Mouse (Mus musculus): ENCODE results near the gene Celf6. TPM values are rescaled to one million over a fixed set of nuclear protein-coding genes. Genes with fewer than 3 reads are reported as not detected.

The Celf6 gene
- total and polyA plus RNA-seq, 2 experiments from 2014 or later, result 40.9 to 82.3 TPM

DNA sequence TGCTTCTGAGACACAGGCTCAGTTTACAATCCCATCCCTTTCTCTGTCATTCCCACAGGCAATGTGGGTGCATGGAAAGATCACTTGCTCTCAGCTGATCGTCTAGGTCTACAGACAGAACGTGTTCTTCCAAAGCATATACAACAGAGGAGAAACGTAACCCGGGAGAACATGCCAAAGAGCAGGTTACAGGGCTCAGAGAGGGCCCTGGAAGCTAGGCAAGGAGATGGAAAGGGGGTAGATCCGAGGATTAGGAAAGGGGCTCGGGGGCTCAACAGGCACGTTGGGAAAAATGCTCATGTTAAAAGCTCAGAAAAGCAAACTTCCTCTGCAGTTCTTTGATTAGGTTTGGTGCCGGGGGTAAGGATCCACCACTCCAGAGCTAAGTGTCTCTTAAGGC, 23.9 kb downstream of the Celf6 start:
- H3K36me3 ChIP-seq (ENCODE audit: insufficient read depth, low read length), result peaks cover 18% of the 10 kb centered on the region
- no peak overlapping the region for H3K4me2 ChIP-seq (ENCODE audit: low read depth, low read length)
- TF ChIP-seq CTCF (IDR thresholded peaks at IDR 0.05; ENCODE audit: low read depth), result no peak
- ATAC-seq (no peak), DNase-seq (ENCODE audit: low spot score) (no peak)
- WGBS, result 83% methylated on average over 8 of the region's 8 CpGs
- no peak overlapping the region for H3K4me3 ChIP-seq (ENCODE audit: low read length)
- H3K9me3 ChIP-seq (ENCODE audit: low read length), result no peaks in the 10 kb centered on the region
- H3K27me3 ChIP-seq (ENCODE audit: insufficient read depth, low read length), result no peaks in the 10 kb centered on the region
- no peaks in the 10 kb centered on the region for H3K4me1 ChIP-seq (ENCODE audit: insufficient read depth, low read length)
- H3K9ac ChIP-seq (replicated peaks; ENCODE audit: low read length), result no peak overlapping the region
- no peak overlapping the region for H3K27ac ChIP-seq

DNA sequence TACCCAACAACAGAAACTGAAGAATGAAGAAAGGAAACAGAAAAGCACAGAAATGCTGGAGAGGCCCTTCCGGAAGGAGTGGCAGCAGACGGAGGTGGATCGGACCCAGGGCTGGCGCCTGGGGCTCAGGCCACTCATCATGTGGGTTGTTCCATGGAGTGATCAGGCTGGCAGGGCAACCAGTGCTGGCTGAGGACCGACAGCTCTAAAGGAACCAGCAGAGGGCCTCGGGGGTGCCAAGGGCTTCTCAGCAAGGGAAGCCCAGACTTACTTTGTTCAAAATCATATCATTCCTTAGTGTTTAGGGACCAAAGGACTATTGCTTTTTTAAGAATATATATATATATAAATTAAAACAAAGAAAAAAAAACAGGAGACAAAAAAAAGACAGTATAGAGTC, 28.2 kb downstream of the Celf6 start:
- H3K4me1 ChIP-seq (ENCODE audit: insufficient read depth, low read length), result no peaks in the 10 kb centered on the region
- H3K27ac ChIP-seq, result no peak overlapping the region
- no peak overlapping the region for H3K9ac ChIP-seq (replicated peaks; ENCODE audit: low read length)
- DNase-seq (ENCODE audit: low spot score), result no peak
- H3K36me3 ChIP-seq (ENCODE audit: insufficient read depth, low read length), result peaks cover 18% of the 10 kb centered on the region
- peak; percentile 3; the same call in 1 of the 2 replicates for TF ChIP-seq CTCF (IDR thresholded peaks at IDR 0.05; ENCODE audit: low read depth)
- H3K9me3 ChIP-seq (ENCODE audit: low read length), result no peaks in the 10 kb centered on the region
- no peak for ATAC-seq
- H3K4me3 ChIP-seq (ENCODE audit: low read length), result no peak overlapping the region
- 58% methylated on average over 6 of the region's 6 CpGs for WGBS
- no peak overlapping the region for H3K4me2 ChIP-seq (ENCODE audit: low read depth, low read length)
- no peaks in the 10 kb centered on the region for H3K27me3 ChIP-seq (ENCODE audit: insufficient read depth, low read length)

DNA sequence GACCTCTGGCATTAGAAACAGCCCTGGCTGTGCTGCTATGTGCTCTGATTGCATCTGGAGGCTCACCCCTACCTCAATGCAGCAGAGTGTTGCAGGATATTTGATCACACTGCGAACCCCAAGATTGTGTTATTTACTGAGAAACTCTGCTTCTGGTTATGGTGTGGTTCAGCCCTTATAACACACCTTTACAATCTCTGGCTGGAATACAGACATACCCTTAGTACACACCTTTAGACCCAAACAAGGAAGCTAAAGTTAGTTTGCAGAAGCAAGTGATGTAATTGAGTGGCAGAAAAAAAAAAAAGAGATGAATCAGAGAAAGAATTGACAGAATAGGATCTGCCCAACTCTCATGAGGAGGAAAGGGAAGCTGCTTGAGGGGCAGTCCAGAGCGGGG, 33.2 kb downstream of the Celf6 start:
- Histone ChIP-seq H3K36me3 (ENCODE audit: insufficient read depth, low read length) (no peaks in the 10 kb centered on the region; the same call in 1 of the 2 replicates), H3K4me1 (ENCODE audit: insufficient read depth, low read length) (no peaks in the 10 kb centered on the region), H3K4me2 (ENCODE audit: low read depth, low read length) (no peak overlapping the region), H3K9ac (replicated peaks; ENCODE audit: low read length) (no peak overlapping the region), H3K27me3 (ENCODE audit: insufficient read depth, low read length) (no peaks in the 10 kb centered on the region), H3K9me3 (ENCODE audit: low read length) (no peaks in the 10 kb centered on the region), H3K4me3 (ENCODE audit: low read length) (no peak overlapping the region), H3K27ac (no peak overlapping the region)
- ATAC-seq (no peak), DNase-seq (ENCODE audit: low spot score) (no peak)
- TF ChIP-seq CTCF (IDR thresholded peaks at IDR 0.05; ENCODE audit: low read depth), result no peak
- WGBS, result 93% methylated on average over 2 of the region's 2 CpGs

DNA sequence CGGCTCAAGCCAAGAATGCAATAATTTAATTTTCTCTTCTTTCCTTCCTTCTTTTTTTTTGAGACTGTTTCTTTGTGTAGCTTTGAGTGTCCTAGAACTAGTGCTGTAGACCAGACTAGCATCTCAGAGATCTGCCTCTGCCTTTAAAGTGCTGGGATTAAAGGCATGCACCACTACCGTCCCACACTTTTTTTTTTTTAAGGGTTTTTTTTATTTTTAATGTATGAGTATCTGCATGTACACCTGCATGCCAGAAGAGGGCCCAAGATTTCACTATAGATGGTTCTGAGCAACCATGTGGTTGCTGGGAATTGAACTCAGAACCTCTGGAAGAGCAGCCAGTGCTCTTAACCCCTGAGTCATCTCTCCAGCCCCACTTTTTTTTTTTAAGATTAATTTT, 38.1 kb downstream of the Celf6 start:
- no peak overlapping the region for H3K27ac ChIP-seq
- no peak overlapping the region for H3K4me3 ChIP-seq (ENCODE audit: low read length)
- no peak for TF ChIP-seq CTCF (IDR thresholded peaks at IDR 0.05; ENCODE audit: low read depth)
- no peaks in the 10 kb centered on the region for H3K9me3 ChIP-seq (ENCODE audit: low read length)
- no peaks in the 10 kb centered on the region for H3K36me3 ChIP-seq (ENCODE audit: insufficient read depth, low read length)
- no peak overlapping the region for H3K9ac ChIP-seq (replicated peaks; ENCODE audit: low read length)
- ATAC-seq, result no peak
- WGBS, result 78% methylated on average over 2 of the region's 2 CpGs
- peaks cover 6% of the 10 kb centered on the region; the same call in 1 of the 2 replicates for H3K4me1 ChIP-seq (ENCODE audit: insufficient read depth, low read length)
- H3K27me3 ChIP-seq (ENCODE audit: insufficient read depth, low read length), result no peaks in the 10 kb centered on the region
- no peak for DNase-seq (ENCODE audit: low spot score)
- H3K4me2 ChIP-seq (ENCODE audit: low read depth, low read length), result no peak overlapping the region

DNA sequence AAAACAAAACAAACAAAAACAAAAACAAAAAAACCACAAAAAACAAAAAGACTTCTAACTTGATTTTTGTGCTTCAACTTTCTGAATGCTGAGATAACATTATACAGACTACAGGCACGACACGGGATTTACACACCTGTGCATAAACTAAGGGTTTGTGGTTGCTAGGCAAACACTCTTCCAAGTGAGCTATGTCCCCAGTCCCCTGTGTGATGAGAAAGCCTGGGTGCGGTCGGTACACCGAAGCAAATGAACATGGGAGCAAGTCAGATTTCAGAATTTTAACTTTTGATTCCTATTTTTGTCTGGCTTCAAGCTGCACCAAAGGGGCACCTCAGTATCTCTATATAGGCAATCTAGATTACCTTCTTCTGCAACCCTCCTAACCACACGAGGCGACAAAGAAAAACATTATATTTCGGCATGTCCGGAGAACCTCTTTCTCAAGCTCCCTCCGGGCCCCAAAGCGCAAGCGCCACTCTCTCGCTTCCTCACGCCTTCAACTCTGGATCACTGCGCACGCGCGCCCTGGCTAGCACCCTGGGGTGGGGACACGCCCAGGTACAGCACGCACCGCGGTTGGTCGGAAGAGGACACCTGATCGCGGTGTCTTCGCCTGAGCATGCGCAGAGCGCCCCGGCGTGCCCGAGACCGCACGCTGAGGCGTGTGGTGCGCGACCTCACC, 39.0 kb downstream of the Celf6 start, which contains the start of gene Parp6:
Gene Parp6, plus strand, starts transcription at position 663 of the 685 bp plus-strand sequence.
- Histone ChIP-seq H3K4me3 (ENCODE audit: low read length) (peak within 1 kb of the TSS; percentile 72), H3K9me3 (ENCODE audit: low read length) (no peaks in the 10 kb centered on the region), H3K36me3 (ENCODE audit: insufficient read depth, low read length) (no peaks in the 10 kb centered on the region), H3K27me3 (ENCODE audit: insufficient read depth, low read length) (no peaks in the 10 kb centered on the region), H3K9ac (replicated peaks; ENCODE audit: low read length) (peak within 1 kb of the TSS; percentile 66), H3K4me2 (ENCODE audit: low read depth, low read length) (peak within 1 kb of the TSS; percentile 72), H3K27ac (peak within 1 kb of the TSS; percentile 87), H3K4me1 (ENCODE audit: insufficient read depth, low read length) (peaks cover 6% of the 10 kb centered on the region; the same call in 1 of the 2 replicates)
- peak; percentile 100 for DNase-seq (ENCODE audit: low spot score)
- 2% methylated on average over 36 of the region's 36 CpGs for WGBS
- ATAC-seq, result peak; percentile 98
- TF ChIP-seq CTCF (IDR thresholded peaks at IDR 0.05; ENCODE audit: low read depth), result peak; percentile 45

DNA sequence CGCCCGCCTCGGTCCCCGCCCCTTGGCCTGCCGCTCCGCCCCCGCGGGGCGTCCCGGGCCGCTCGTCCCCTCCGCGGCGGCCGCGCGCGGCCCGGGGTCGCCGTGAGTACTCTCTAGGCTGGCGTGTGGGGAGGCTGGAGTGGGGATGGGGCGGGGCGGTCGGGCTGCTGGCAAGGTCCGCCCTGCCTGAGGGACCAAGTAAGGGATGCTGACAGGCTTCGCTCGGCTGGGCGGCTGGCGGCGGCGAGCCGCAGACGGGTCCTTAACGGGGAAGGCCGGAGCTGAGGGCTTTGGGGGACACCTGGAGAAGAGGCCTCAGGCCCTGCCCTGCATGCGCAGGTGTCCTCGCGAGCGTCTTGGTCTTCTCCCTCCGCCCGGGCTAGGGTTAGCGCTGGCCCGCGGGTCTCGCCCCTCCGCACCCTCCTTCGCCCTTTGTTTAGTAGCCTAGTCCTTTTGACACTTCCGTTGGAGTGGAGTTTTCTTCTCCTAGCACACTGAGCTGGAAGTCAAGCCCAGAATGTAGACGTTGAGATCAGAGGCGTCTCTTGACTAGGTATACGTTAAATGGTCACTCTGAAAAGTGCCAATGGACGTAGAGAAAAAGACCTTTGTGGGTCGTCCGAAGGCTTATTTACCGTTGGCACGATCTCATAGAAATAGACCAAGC, 39.7 kb downstream of the Celf6 start:
- peak overlapping the region; percentile 72 for H3K4me3 ChIP-seq (ENCODE audit: low read length)
- peak overlapping the region; percentile 87 for H3K27ac ChIP-seq
- H3K4me2 ChIP-seq (ENCODE audit: low read depth, low read length), result peak overlapping the region; percentile 72
- H3K9me3 ChIP-seq (ENCODE audit: low read length), result no peaks in the 10 kb centered on the region
- peaks cover 6% of the 10 kb centered on the region; the same call in 1 of the 2 replicates for H3K4me1 ChIP-seq (ENCODE audit: insufficient read depth, low read length)
- no peak for TF ChIP-seq CTCF (IDR thresholded peaks at IDR 0.05; ENCODE audit: low read depth)
- H3K27me3 ChIP-seq (ENCODE audit: insufficient read depth, low read length), result no peaks in the 10 kb centered on the region
- peak overlapping the region; percentile 66 for H3K9ac ChIP-seq (replicated peaks; ENCODE audit: low read length)
- no peak for DNase-seq (ENCODE audit: low spot score)
- WGBS, result under 1% methylated on average over 57 of the region's 58 CpGs
- ATAC-seq, result no peak; the same call in 1 of the 2 replicates
- H3K36me3 ChIP-seq (ENCODE audit: insufficient read depth, low read length), result peaks cover 3% of the 10 kb centered on the region; the same call in 1 of the 2 replicates

All from hindbrain, postnatal 0 days (tissue).